Mouse (Mus musculus): ENCODE measurements around the gene 1810043G02Rik. TPM values are rescaled to one million over a fixed set of nuclear protein-coding genes. Genes with fewer than 3 reads are reported as not detected.
"Not testable (repeated sequence)": the region's sequence is repeated elsewhere in the genome, so short reads cannot be mapped to it uniquely, and the experiment has no call there.

1810043G02Rik gene
- total RNA-seq, 2 experiments from 2014 or later, result 17.9 to 21.1 TPM

GRCm38 (mm10) chr10:78004479-78005100, 26.3 kb downstream of the 1810043G02Rik start:
- no peak for DNase-seq (ENCODE audit: low spot score in 2 of 2)

- no peak for DNase-seq (ENCODE audit: low spot score in 2 of 2)
Measured at GRCm38 (mm10) chr10:78005791-78006438, 27.6 kb downstream of the 1810043G02Rik start.

- no peak for DNase-seq (ENCODE audit: low spot score in 2 of 2)
Measured at GRCm38 (mm10) chr10:78007203-78007602, 28.9 kb downstream of the 1810043G02Rik start.

GRCm38 (mm10) chr10:78008169-78008568, 29.8 kb downstream of the 1810043G02Rik start:
- DNase-seq (ENCODE audit: low spot score in 2 of 2), result no peak

- peak; percentile 93 for DNase-seq (ENCODE audit: low spot score in 2 of 2)
Measured at GRCm38 (mm10) chr10:78009184-78009944, 31.0 kb downstream of the 1810043G02Rik start.

GRCm38 (mm10) chr10:78009945-78010293, 31.6 kb downstream of the 1810043G02Rik start, which contains the start of gene Pfkl:
Pfkl (minus strand) TSS chr10:78010083.
- DNase-seq (ENCODE audit: low spot score in 2 of 2), result no peak

- no peak for DNase-seq (ENCODE audit: low spot score in 2 of 2)
Measured at GRCm38 (mm10) chr10:78010335-78010734, 32.0 kb downstream of the 1810043G02Rik start.

GRCm38 (mm10) chr10:78011116-78011515, 32.8 kb downstream of the 1810043G02Rik start:
- not testable (repeated sequence) for DNase-seq (ENCODE audit: low spot score in 2 of 2)

GRCm38 (mm10) chr10:78012661-78013495, 34.6 kb downstream of the 1810043G02Rik start:
- DNase-seq (ENCODE audit: low spot score in 2 of 2), result no peak

- DNase-seq (ENCODE audit: low spot score in 2 of 2), result no peak
Measured at GRCm38 (mm10) chr10:78015489-78015888, 37.2 kb downstream of the 1810043G02Rik start.

- DNase-seq (ENCODE audit: low spot score in 2 of 2), result no peak
Measured at GRCm38 (mm10) chr10:78016366-78016765, 38.0 kb downstream of the 1810043G02Rik start.

- DNase-seq (ENCODE audit: low spot score in 2 of 2), result peak; percentile 76 to 78
Measured at GRCm38 (mm10) chr10:78018797-78019203, 40.5 kb downstream of the 1810043G02Rik start.

GRCm38 (mm10) chr10:78019291-78019690, 41.0 kb downstream of the 1810043G02Rik start:
- DNase-seq (ENCODE audit: low spot score in 2 of 2), result no peak

GRCm38 (mm10) chr10:78019984-78020383, 41.7 kb downstream of the 1810043G02Rik start:
- not testable (repeated sequence) for DNase-seq (ENCODE audit: low spot score in 2 of 2)

- DNase-seq (ENCODE audit: low spot score in 2 of 2), result not testable (repeated sequence)
Measured at GRCm38 (mm10) chr10:78025453-78025852, 47.1 kb downstream of the 1810043G02Rik start.

GRCm38 (mm10) chr10:78028129-78028528, 49.8 kb downstream of the 1810043G02Rik start:
- peak; percentile 61 to 74 for DNase-seq (ENCODE audit: low spot score in 2 of 2)

- no peak for DNase-seq (ENCODE audit: low spot score in 2 of 2)
Measured at GRCm38 (mm10) chr10:78029080-78029479, 50.8 kb downstream of the 1810043G02Rik start.

GRCm38 (mm10) chr10:78031987-78032386, 53.7 kb downstream of the 1810043G02Rik start:
- no peak for DNase-seq (ENCODE audit: low spot score in 2 of 2)

Measured in adrenal gland, adult 18-20 months (tissue).